Mouse (Mus musculus) cerebellum, adult 2 months (tissue): ENCODE measurements around the gene Nkain4.

Experiments
- CTCF ChIP-seq: fragments of 200-500 bp; IDR thresholded peaks from 2 replicates; pipeline ENCODE4 v1.5.1; 2011; ENCODE audit warnings: low read depth, mild to moderate bottlenecking, control low read depth, low read length, moderate library complexity, borderline replicate concordance; ENCODE audit not compliant: insufficient read depth
- POLR2A ChIP-seq: fragments of 200-500 bp; IDR thresholded peaks from 2 replicates; pipeline ENCODE4 v1.6.1; 2011; ENCODE audit warnings: low read length, control low read depth, borderline replicate concordance; ENCODE audit not compliant: insufficient read depth

DNA sequence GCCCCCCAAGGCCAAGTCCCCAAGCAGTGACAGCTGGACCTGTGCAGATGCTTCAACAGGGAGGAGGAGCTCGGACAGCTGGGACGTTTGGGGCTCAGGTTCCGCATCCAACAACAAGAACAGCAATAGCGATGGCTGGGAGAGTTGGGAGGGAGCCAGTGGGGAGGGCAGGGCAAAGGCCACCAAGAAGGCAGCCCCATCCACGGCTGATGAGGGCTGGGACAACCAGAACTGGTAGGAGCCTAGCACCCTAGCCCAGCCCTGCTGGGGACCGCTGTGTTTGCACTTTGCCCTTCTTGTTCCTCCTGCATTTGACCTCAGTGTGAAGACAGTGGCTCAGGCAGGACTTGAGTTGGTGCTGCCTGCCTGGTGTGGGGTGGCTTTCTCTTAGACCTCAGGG is 26.6 kb upstream of the Nkain4 start:
- no peak for TF ChIP-seq CTCF
- no peak for TF ChIP-seq POLR2A
